Mouse (Mus musculus) c-Kit-negative CD71-positive TER-119-positive erythroid progenitor cells, embryonic 14.5 days (primary cell): ENCODE results near the gene Olfr410.

Experiments
- DNase-seq: peaks from one replicate; pipeline ENCODE4 v3.0.0-alpha.2; 2013; ENCODE audit warnings: low read depth, low spot score

Olfr410 gene

GRCm38 (mm10) chr11:74337931-74338330 lies at the start of gene Olfr410:
Gene Olfr410 (minus strand): TSS chr11:74338031.
- DNase-seq: no peak

- no peak for DNase-seq
Observed at GRCm38 (mm10) chr11:74387203-74387602, 49.4 kb upstream of the Olfr410 start.

- DNase-seq: no peak
Observed at GRCm38 (mm10) chr11:74385674-74386073, 47.8 kb upstream of the Olfr410 start.

- no peak for DNase-seq
Observed at GRCm38 (mm10) chr11:74379166-74379873, 41.5 kb upstream of the Olfr410 start.

- DNase-seq: no peak
Observed at GRCm38 (mm10) chr11:74376847-74377246, 39.0 kb upstream of the Olfr410 start.

GRCm38 (mm10) chr11:74371393-74372100 lies 33.7 kb upstream of the Olfr410 start:
- DNase-seq: peak; percentile 20

- no peak for DNase-seq
Observed at GRCm38 (mm10) chr11:74361769-74362168, 23.9 kb upstream of the Olfr410 start, which contains the start of gene Olfr412. Gene Olfr412 (plus strand): TSS chr11:74362069.

GRCm38 (mm10) chr11:74352550-74352949 lies 14.7 kb upstream of the Olfr410 start, which contains the start of gene Olfr411:
Gene Olfr411 (minus strand): TSS chr11:74352650.
- no peak for DNase-seq

GRCm38 (mm10) chr11:74328781-74329180 lies 9.1 kb downstream of the Olfr410 start:
- DNase-seq: no peak

GRCm38 (mm10) chr11:74326044-74326443 lies 11.8 kb downstream of the Olfr410 start:
- DNase-seq: no peak

- no peak for DNase-seq
Observed at GRCm38 (mm10) chr11:74287256-74287655, 50.6 kb downstream of the Olfr410 start.

- no peak for DNase-seq
Observed at GRCm38 (mm10) chr11:74283436-74283835, 54.4 kb downstream of the Olfr410 start, which contains the start of gene Olfr59. Gene Olfr59 (plus strand): TSS chr11:74283736.
